Mouse (Mus musculus) spleen, postnatal 14 days (tissue): ENCODE results near the gene Safb.

ENCODE experiments used
- DNase-seq, 2 experiments: peaks; one replicate each; pipeline ENCODE4 v3.0.0; 2021 to 2022; ENCODE audit warnings: low spot score in 2 of 2

Safb gene

DNA sequence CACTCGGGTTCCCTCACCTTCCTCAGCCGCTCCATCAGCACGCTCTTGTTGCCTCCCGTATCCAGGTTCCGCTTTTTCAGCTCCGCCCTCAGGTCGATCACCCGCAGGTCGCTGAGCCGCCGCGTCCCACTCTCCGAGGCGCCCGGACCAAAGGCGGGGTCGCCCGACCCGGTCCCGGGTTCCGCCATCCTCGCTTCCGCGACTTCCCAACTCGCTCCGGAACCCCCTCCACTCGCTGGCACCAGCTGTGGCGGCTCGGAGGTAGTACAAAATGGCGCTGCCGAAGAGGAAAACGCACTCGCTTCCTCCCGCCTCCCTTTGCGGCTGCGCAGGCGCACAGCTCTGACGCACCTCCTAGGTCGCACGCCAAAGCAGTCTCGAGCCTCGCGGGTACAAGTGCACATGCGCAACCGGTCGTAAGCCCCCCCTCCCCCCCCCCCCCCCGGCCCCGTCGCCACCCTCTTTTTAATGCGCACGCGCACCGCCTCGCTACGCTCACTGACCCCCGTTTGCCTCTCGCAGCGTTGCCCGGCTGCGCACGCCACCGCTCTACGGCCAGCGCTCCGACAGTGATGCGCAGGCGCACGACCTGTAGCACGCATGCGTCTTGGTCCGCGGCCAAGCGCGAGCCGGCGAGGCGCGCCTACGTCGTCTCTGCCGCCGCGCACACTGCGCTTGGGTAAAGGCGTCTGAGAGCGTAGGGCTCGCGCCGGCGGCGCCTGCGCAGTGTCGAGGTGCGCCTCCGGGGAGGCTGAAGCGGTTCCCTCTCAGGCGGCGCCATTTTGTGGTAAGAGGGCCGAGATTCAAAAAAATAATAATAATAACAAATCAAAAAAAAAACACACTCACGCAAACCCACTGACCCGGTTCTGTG lies at the start of gene Safb, which contains the start of gene Safb2:
Gene Safb, plus strand, starts transcription at position 569 of the 874 bp plus-strand sequence.
Gene Safb2, minus strand, starts transcription at position 329 of the 874 bp plus-strand sequence.
- DNase-seq, result peak; percentile 98 to 99

DNA sequence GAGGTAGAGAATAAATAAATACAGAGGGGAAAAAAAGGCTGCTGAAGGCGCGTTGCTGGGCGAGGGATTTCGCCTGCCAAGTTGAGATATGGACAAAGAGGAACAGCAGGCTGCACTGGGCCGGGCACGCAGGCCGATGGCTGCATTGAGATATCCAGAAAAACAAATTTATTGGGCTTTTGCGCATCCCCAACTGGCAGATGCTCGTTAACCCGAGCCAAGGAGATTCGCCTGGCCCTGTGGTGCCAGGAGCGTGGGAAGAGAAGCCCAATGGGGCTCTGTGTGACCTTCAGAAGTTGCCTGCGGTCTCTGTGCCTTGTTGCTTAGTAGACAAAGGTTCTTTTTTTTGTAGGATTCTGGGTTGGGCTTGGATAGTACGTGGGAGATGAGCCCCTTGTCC lies 48.4 kb upstream of the Safb start:
- no peak for DNase-seq

DNA sequence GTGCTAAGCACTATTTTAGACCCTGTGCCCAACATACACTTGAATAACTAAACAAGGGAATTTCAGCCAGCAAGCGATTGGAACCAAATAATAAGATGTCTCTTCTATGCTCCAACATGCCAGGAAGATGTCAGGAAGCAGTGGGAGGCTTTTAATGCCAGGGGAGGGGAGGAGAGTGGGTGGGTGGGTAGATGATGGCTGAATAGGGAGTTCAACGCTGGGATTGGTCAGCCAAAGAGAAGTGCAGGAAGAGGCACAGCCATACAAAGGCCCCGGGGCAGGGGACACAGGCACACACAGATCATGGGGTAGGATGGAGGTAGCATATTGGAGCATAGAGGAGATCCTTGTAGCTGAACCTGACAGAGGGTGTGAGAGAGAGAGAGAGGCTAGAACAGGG lies 47.8 kb upstream of the Safb start:
- no peak for DNase-seq

DNA sequence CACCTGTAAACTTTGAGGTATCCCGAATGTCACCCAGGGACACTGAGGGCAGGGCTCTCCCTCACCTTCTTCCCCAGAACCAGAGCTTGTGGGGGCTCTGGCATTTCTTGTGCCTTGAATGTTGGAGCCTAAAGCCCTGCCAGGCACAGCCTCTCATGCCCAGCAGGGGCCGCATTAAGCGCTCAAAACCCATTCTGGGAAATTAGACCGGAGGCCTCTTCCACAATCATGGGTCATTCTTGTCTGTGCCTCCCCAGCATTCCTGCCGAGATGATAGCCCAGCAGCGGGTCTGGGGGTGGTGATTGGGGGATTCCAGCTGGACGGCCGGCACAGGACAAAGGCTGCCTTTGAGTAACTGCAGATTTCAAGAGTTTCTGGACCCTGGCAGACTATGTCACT lies 46.7 kb upstream of the Safb start:
- no peak for DNase-seq

DNA sequence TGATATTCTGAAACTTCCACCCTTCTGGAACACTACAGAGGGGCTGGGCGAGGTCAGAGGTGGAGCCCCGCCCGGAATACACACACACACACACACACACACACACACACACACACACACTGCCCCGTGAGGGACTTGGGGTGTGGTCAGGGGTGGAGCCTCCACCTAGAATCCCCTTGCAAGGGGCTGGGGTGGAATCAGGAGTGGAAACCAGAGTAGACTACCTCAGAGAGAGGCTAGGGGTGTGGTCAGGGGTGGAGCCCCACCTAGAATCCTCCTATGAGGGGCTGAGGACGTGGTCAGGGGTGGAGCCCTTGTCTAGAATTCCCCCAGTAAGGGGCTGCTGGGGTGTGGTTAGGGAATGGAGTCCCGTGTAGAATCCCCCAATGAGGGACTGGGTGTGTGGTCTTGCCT lies 44.1 kb upstream of the Safb start:
- no peak for DNase-seq

DNA sequence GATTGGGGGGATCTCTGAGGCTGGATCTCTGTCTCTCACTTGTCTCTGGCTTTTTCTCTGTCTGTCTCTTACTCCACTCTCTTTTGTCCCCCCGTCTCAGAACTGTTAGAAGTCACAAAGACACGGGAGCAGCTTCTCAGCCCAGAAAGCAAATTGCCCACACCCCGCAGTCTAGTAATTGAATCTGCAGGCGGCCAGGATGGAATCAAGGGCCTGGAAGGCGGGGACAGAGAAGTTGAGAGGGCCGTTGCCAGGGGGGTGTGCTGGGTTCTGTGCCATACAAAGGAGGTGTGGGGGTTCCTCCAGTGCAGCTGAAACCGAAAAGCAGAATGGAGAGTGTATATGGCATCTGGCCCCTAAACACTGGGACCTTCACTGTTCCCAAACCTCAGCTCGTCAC lies 41.9 kb upstream of the Safb start:
- no peak for DNase-seq

DNA sequence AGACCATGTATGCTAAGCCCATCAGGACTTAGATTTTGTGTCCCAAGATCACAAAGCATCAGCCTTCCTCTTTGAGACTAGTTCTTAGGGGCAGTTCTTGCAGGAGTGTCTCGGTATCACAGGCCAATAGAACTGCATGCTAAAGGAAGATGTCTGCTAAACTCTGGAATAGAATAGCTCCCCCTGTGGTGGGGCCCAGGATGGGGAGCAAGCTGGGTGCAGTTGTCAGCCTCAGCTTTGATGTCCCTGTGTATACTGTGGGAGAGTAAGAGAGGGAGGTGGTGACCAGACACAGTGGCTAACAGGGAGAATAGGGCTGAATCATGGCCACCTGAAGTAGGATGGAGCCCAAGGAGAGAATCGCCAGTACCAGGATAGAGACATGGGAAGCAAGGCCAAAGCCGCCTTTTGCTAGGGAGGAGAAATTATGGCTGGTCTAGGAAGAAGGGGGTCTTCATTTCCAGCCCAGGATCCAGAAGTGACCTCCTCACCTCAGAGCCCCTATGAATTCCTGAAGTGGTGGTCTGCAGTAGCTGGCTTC lies 40.9 kb upstream of the Safb start:
- DNase-seq, result no peak

DNA sequence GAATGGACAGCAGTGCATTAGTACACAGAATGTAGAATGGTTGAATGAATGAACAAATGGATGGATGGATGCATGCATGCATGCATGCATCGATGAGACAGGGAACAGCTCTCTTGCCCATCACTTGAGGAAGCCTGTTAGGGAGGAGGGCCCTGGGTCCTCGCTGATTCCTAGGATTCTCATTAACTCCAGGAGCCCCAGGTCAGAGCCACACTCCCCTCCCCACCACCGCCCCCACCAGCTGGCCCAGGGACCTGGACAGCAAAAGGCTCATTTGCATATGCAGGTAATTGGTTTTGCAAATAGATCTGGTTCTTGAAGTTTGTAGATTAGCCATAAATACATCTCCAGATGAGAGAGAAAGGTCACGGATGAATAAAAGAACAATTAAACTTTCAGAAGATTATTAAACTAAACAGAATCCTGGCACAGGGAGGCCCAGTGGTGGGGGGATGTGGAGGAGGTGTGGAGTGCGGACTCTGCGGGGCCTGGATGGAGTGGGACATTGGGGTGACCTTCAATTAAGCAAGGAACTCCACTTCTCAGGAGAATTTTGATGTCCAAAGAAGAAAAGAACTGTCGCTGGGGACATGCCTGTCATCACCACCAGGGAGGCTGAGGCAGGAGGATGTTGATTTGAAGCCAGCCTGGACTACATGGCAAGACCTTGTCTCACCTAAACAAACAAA lies 39.8 kb upstream of the Safb start:
- DNase-seq, result no peak

DNA sequence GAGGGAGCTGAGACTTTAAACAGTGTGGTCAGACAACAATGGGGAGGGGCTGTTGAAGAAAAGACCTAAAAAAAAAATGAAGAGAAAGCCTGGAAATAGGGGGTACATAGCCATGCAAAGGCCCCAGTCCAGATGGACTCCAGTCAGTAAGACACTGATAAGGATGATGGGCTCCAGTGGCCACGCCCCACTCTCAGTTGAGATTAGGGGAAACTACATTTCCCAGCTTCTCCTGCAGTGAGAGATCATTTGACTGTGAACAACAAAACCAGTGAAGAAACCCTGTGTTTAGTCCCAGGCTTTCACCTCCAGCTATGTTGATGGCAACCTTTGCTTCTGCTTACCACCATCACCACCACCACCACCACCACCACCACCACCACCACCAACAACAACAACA lies 38.7 kb upstream of the Safb start:
- DNase-seq, result no peak

DNA sequence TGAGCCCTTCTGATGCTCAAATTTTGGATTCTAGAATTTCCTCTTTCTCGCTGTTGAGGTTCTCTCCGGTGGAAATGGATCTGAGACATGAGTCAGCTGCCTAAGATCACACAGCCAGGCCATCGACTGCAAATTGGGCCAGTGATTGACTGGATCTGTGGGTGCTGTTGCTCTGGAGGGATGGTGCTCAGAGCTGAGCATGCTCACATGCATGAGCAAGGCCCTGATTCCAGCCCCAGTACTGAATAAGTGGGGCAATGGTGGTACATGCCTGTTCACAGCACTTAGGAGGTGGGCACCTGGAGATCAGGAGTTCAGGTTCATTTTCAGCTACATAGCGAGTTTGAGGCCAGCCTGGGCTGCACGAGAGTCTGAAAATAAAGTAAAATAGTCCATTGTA lies 38.0 kb upstream of the Safb start:
- DNase-seq, result no peak

DNA sequence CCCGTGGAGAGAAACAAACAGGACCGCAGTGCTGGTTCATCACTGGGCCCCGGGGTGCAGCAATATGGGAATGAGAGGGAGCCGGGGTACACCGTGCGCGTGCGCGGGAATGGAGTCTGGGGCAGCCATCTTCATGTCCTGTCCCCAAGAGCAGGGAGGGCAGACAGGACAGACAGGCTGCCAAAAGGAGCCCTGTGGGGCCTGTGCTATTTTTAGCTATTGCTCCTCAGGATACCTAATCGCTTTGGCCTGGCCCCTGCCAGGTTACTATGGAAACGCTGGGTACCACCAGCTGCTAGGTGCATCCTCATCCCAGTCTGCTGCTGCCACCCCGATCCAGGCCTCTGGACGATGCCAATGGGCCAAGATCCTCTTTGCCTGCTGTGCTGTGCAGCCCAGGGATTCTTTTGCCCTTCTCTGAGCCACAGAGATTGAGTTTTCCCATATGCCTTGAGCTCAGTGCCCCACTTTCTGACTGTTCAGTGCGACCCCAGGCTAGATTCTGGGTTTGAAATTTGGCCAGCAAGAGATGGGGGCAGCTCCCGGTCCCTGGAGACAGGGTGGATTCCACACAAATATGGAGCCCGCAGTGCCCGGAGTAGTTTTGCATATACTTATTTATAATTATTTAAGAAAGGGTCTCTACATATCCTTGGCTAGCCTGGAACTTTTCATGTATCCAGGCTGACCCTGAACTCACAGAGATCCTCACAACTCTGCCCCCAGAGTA lies 37.3 kb upstream of the Safb start:
- DNase-seq, result no peak

DNA sequence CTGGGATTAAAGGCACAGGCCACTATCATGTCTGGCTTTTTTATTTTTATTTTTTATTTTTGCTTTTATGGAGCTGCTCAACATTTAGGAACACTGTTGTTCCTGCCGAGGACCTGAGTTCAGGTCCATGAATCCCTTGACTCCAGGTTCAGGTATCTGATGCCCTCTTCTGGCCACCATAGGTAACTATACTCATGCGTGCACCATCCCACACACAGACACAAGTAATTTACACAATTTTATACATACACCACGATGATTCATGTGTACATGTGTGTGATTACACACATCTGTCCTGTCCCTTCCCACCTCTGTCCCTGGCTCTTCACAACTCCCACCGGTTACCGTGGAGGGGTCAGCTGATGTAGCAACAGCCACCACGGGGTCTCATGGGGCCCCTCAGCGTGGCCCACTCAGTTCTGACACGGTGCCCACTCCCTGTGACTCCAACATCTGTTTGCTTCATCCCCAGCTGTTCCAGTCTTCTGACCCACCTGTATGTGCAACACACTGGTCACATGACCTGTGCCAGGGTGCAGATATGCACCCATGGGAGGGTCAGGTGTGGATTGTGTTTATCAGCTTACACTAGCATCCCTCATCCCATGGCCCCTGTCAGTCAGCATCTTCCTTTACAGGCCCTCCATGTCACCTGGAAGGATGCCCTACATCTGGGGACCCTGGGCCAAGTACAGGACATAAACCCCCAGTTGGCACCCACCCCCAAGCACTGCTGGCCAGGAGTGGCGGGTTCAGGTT lies 36.6 kb upstream of the Safb start:
- no peak for DNase-seq

DNA sequence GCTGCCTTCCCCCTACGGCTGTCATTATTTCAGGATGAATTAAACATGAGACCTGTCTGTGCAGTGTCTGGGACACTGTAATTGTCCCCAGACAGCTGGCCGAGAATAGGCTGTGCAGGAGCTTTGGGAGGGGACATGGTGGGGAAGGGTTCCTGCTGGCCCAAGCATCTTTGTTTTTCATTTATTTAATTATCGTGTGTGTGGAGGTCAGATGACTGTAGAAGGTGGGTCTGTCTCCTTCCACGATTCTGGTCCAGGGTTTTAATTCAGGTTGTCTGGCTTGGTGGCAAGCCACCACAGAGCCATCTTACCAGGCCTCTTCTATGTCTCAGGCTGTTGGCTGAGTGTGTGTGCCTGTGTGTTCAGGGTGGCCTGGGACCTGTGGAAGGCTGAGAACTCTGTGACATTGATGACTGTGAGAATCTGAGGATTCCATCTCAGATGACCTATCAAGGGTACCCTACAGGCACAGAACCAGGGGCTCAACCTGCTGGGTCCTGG lies 36.0 kb upstream of the Safb start:
- no peak for DNase-seq

DNA sequence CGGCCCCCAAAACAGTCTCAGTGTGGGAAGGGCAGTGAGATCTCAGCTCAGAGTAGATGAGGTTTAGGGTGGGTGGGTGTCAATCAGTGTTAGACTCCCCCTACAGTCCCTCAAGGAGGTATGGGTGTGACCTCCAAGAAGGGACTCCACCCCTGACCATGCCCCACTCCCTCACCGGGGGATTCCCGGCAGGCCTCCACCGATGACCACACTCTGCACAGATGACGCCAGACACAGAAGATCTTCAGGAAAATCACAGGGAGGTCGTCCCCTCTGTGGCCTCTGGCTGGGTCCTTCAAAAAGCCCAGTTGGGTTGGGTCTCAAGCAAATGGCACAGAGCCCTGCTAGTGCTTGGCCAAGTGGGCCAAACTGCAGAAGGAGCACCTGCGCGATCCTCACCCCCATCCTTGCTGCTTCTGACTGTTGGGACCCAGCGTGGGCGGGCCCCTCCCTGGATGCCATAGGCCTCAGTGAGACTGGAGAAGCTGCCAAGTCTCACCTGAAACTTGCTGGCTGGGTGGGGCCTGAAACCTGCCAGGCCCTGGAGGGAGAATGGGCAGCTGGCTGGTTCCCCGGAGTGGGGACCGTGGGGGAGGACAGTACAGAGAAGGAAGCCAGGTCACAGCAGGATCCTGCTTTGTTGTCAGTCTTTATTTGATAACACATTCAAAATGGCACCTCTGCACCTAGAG lies 33.7 kb upstream of the Safb start:
- no peak for DNase-seq

DNA sequence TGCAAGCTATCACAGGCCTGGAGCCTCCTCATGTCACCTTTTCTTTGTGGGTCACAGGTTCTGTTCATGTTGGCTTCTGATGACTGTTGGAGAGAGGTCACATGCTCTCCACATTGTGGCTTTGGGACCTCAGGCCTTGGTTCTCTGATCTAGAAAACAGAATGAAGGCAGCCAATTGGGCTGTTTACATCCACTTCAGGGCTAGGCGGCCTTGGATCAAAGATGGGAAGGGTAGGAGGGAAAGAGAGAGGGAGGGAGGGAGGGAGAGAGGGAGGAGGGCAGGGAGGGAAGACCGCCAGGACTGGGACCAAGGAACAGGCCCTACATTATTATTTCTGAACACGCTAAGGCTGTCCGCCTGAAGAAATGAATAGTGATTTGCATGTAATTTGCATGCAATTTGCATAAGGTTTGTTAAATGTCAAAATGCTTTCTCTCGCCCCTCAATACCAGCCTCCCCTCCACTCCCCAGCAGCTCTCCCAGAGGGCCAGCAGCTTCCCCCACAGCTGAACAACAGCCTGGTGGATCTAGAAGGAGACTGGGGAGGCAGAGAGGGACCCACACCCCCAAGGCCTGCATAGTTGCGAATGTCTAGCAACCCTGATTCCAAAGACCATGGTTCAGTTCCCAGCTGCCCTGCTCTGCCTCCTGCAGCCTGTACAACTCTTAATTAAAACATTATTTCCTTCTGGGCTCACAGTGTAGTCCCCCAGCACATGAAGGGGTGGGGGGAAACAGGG lies 32.6 kb upstream of the Safb start:
- peak in 1 of 2 experiments; percentile 6 for DNase-seq

DNA sequence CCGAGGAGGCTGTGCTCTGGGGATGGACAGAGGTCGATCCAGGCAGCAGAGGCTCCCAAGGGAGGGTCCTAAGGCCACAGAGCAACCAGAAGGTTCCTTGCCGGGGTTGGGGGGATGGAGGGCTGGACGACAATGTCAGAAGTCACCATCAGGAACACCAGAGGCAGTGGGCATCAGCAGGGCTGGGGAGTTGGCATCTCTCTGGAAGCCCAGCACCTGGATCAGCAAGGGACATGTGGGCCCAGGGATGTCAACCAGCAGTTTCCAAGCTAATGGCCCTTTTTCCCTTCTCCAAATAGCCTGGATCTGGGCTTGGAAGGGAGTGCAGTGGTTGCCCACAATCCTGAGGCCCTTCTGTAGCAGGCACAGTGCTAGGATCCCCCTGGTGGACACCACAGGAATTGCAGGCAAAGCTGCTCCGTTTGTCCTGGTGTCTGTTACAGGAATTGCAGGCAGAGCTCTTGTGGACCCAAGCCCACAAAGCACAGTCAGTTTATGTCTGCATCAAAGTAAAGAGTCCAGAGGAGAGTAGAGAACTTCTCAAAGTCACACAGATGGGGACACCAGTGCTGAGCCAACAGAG lies 31.8 kb upstream of the Safb start:
- DNase-seq, result peak; percentile 51 to 72

DNA sequence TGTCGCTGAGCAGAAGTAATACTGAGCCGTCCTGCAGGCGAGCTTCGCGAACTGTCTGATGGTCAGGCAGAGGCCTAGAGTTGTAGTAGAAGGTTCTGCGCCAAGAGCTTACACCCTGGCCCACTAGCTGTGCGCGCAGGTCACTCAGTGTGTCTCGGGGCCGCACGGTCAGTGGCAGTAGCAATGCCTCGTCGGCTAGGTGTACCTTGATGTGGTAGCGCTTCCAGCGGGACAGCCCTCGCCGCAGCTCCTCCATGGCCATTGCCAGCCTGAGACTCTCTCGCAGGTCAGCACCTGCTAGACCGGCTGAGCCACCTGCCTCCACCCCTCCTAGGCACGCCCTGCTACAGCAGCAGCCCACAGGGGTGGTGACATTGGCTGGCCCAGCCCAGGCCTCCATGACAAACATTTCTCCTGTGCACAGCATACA lies 30.5 kb upstream of the Safb start, which contains the start of gene Gm20219:
Gene Gm20219, minus strand, starts transcription at position 266 of the 430 bp plus-strand sequence.
- no peak for DNase-seq

DNA sequence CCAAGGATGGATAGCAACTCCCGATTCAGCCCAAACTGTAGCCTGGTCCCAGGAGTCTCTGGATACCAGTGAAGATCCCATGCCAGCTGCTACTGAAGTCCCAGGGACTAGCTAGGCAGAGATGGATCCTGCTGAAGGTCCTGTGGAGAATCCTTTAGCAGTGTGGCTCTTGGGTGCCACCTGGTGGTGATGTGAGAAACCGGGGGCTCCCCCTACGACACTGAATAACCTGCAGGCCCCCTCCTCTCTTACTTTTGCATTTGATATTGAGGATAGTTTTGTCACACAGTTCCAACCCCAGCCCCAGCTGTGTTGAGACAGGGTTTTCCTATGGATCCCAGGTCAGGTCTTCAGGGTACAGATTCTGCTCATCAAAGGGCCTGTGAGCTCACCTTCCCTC lies 26.2 kb upstream of the Safb start:
- DNase-seq, result peak; percentile 39 to 56

DNA sequence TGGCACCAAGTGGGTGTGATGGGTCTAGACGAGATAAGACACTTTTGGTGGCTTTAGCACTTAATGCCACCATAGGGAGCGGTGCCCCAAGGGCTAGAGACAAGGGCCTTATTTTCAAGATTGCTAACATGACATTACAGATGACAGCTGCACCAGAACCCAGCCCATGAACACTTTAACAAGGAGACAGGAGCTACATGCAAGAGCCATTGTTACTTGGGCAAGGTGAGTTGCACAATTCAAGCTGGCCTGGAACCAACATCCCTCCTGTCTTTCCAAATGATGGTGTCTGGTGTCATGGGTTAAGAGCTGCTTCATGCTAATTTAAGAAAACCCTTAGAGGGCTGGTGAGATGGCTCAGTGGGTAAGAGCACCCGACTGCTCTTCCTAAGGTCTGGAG lies 25.2 kb upstream of the Safb start:
- no peak for DNase-seq
